Mouse (Mus musculus): ENCODE results near the gene Vmn1r219. TPM values are rescaled to one million over a fixed set of nuclear protein-coding genes. Genes with fewer than 3 reads are reported as not detected.

Vmn1r219 gene
- polyA plus RNA-seq, 1 experiment from 2014 or later = not detected

Other genes starting within 250 kb of the Vmn1r219 start
- gene Vmn1r213, start 151.7 kb upstream of the Vmn1r219 start, polyA plus RNA-seq (2016; fragmentation: Nextera tagmentation; extraction: Ambion mirVana) = not detected in 2 replicates
- gene Vmn1r214, start 128.9 kb upstream of the Vmn1r219 start, polyA plus RNA-seq (2016; fragmentation: Nextera tagmentation; extraction: Ambion mirVana) = not detected in 2 replicates
- gene Vmn1r215, start 91.3 kb upstream of the Vmn1r219 start, polyA plus RNA-seq (2016; fragmentation: Nextera tagmentation; extraction: Ambion mirVana) = not detected in 2 replicates
- gene Vmn1r217, start 41.1 kb upstream of the Vmn1r219 start, polyA plus RNA-seq (2016; fragmentation: Nextera tagmentation; extraction: Ambion mirVana) = not detected in 2 replicates
- not detected in 2 replicates for gene Vmn1r218, start 26.2 kb upstream of the Vmn1r219 start, polyA plus RNA-seq (2016; fragmentation: Nextera tagmentation; extraction: Ambion mirVana)
- gene Vmn1r220, start 28.7 kb downstream of the Vmn1r219 start, polyA plus RNA-seq (2016; fragmentation: Nextera tagmentation; extraction: Ambion mirVana) = not detected in 2 replicates
- not detected in 2 replicates for gene Vmn1r221, start 54.8 kb downstream of the Vmn1r219 start, polyA plus RNA-seq (2016; fragmentation: Nextera tagmentation; extraction: Ambion mirVana)
- gene Vmn1r222, start 76.6 kb downstream of the Vmn1r219 start, polyA plus RNA-seq (2016; fragmentation: Nextera tagmentation; extraction: Ambion mirVana) = not detected in 2 replicates
- not detected in 2 replicates for gene Vmn1r223, start 87.8 kb downstream of the Vmn1r219 start, polyA plus RNA-seq (2016; fragmentation: Nextera tagmentation; extraction: Ambion mirVana)
- 19.5 and 21.6 TPM in 2 replicates for gene Zfp322a, start 209.9 kb downstream of the Vmn1r219 start, polyA plus RNA-seq (2016; fragmentation: Nextera tagmentation; extraction: Ambion mirVana)